Mouse (Mus musculus) forebrain, embryonic 13.5 days (tissue): ENCODE measurements around the gene Card10. TPM values are rescaled to one million over a fixed set of nuclear protein-coding genes. Genes with fewer than 3 reads are reported as not detected.

Source experiments
- ATAC-seq: fragments of 200-750 bp; cut with Nextera tagmentation; 2 replicates; pipeline ENCODE4 v1.8.0; 2017
- H3K27ac ChIP-seq: fragments of 300-500 bp; sonication (generic); 2 replicates; pipeline ENCODE4 v1.5.1; 2015; ENCODE audit warnings: inconsistent platforms, mild to moderate bottlenecking, moderate library complexity
- H3K27me3 ChIP-seq: fragments of 300-500 bp; sonication (generic); 2 replicates; pipeline ENCODE4 v1.6.1; 2015; ENCODE audit warnings: mild to moderate bottlenecking, inconsistent platforms
- H3K36me3 ChIP-seq: fragments of 300-500 bp; sonication (generic); 2 replicates; pipeline ENCODE4 v1.6.1; 2015; ENCODE audit warnings: mild to moderate bottlenecking, inconsistent platforms; ENCODE audit not compliant: poor library complexity, severe bottlenecking
- H3K4me1 ChIP-seq: fragments of 300-500 bp; sonication (generic); 2 replicates; pipeline ENCODE4 v1.6.1; 2015; ENCODE audit warnings: inconsistent platforms
- H3K4me2 ChIP-seq: fragments of 300-500 bp; sonication (generic); 2 replicates; pipeline ENCODE4 v1.6.1; 2015; ENCODE audit warnings: inconsistent platforms, mild to moderate bottlenecking, moderate library complexity
- H3K4me3 ChIP-seq: fragments of 300-500 bp; sonication (generic); 2 replicates; pipeline ENCODE4 v1.5.1; 2015; ENCODE audit warnings: mild to moderate bottlenecking, inconsistent platforms
- H3K9ac ChIP-seq: fragments of 300-500 bp; sonication (generic); 2 replicates; pipeline ENCODE4 v1.6.1; 2015; ENCODE audit warnings: mild to moderate bottlenecking, inconsistent platforms
- H3K9me3 ChIP-seq: fragments of 300-500 bp; sonication (generic); replicated peaks from 2 replicates; pipeline ENCODE4 v1.6.1; 2016; ENCODE audit warnings: inconsistent platforms
- WGBS: fragments of 180-500 bp; shearing (Covaris S2); methylation state at CpG from one replicate; pipeline ENCODE4 v1.1.7; 2015; 5-methylcytosine and 5-hydroxymethylcytosine counted together
- polyA plus RNA-seq: library from polyadenylated mRNA; unstranded; fragments of >200 nt; fragmentation: Nextera tagmentation; extraction: Ambion mirVana; gene quantifications from 2 replicates; pipeline ENCODE4 v1.2.1, GENCODE M21; 2015

Gene Card10
- polyA plus RNA-seq, 1 experiment from 2014 or later: 0.93 TPM

DNA sequence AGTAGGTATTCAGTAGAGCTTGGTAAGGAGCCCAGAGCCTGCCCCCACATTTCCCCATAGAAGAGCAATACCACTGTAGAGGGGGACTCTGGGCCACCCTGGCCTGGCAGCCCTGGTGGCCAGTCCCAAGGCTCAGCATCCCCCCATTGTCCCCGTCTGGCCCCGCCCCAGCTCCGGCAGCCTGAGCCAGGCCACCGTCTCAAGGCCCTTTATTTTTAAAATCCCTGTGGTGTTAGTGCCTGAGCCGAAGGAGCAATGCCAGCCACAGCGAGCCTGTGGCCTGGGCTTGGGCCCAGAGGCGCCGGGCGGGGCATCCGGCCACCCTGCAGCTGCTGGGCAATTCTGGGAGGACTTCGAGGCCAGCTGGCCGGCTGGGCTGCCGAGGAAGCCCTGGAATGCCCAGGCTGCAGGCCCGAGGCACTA, 29.9 kb upstream of the Card10 start:
- Histone ChIP-seq H3K36me3 (no peaks in the 10 kb centered on the region), H3K9me3 (no peaks in the 10 kb centered on the region), H3K4me1 (peaks cover 28% of the 10 kb centered on the region), H3K4me3 (no peak overlapping the region), H3K27me3 (peaks cover 12% of the 10 kb centered on the region), H3K4me2 (no peak overlapping the region), H3K9ac (peak overlapping the region; percentile 18; the same call in 1 of the 2 replicates), H3K27ac (peak overlapping the region; percentile 60)
- peak; percentile 73 for ATAC-seq
- WGBS: 3% methylated on average over 13 of the region's 14 CpGs

DNA sequence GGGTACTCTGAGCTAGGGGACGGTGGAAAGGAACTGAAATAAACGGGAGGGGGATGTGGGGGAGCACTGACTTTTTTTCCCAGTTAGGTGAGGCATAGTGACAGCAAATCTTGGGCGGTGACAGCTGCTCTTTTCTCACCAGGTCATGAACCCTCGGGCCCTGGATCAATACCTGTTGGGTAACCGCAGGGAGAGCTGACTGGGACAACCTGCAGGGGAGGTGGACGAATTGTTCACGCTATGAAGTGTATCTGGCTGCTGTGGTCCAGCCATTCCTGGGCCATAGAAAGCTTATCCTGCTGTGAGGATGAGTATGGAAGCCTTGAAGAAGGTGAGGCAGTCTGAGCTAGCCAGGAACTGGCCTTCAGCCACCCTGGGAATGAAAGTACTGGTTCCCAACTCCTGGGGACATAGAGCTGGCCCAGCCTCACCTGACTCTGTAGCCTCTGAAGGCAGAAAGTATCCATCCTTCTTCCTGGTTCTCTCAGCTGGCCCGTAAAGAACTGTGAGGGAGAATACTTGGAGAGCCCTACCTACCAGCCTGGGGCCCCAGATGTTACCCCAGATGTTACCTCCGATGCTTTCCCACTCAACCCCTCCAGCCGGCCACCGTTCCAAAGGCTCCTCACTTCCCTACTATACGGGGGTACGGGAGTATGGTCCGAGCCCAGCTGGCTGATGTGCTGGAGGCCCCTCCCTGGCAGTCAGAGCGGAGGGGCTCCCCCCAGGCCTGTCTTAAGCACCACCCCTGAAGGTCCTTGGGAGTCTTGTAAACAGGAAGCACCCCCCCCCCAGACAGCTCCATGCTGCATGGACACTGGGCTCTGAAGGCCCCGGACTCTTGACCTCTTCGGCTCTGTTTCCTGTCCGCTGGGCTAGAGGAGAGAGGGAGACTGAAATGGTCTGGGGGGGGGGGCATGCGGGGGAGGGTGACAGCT, 29.1 kb upstream of the Card10 start:
- 59% methylated on average over 19 of the region's 19 CpGs for WGBS
- no peaks in the 10 kb centered on the region for H3K36me3 ChIP-seq
- peaks cover 28% of the 10 kb centered on the region for H3K4me1 ChIP-seq
- no peak overlapping the region for H3K9ac ChIP-seq
- H3K9me3 ChIP-seq: no peaks in the 10 kb centered on the region
- H3K27ac ChIP-seq: peak overlapping the region; percentile 60; the same call in 1 of the 2 replicates
- H3K4me2 ChIP-seq: no peak overlapping the region
- ATAC-seq: peak; percentile 25; the same call in 1 of the 2 replicates
- peaks cover 19% of the 10 kb centered on the region for H3K27me3 ChIP-seq
- no peak overlapping the region for H3K4me3 ChIP-seq

DNA sequence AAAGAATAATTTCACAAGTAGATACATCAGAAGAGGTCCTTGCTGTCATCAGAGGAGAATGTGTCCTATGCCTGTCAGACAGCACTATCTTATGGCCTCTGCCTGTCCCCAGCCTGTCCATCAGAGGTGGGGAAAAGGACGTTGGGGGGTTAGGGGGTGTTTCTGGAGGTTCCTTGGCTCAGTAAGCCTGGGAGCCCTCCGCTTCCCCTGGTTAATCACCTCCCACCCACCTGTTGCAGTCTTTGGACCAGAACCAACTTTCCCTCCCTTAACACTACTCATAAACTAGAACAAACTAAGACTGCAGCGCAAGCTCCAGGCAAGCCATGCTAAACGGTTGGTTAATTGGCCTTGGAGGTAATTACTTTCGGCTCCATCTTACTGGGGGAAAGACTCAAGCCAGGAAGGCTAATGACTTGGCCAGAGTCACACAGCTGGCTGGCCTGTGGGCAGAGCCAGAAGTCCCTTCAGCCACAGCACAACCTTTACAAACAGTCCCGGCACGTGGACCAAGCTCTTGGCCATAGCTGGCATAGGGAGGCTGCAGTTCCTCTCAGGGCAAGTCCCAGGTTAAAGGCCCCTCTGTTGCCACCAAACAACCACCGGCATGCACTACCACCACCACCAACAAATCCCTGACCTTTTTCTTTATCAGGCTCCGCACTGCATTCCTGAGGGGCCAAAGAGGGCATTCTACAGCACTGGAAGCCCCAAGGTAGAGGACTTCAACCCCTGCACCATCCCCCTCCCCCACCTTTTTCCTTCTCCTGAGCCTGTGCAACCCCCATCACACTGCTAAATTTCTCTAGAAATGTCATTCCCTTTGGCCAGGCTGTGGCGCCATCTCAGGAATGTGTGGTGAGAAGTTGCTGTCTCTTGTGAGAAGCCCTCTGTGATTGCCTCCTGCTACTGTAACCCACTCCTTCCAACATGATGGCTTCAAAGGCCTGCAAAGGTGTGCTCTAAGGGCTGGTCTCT, 28.2 kb upstream of the Card10 start:
- no peak overlapping the region for H3K4me2 ChIP-seq
- WGBS: 61% methylated on average over 10 of the region's 10 CpGs
- H3K4me1 ChIP-seq: peaks cover 28% of the 10 kb centered on the region
- H3K27ac ChIP-seq: no peak overlapping the region
- H3K9ac ChIP-seq: no peak overlapping the region
- H3K4me3 ChIP-seq: no peak overlapping the region
- no peaks in the 10 kb centered on the region for H3K9me3 ChIP-seq
- no peak for ATAC-seq
- peaks cover 21% of the 10 kb centered on the region for H3K27me3 ChIP-seq
- no peaks in the 10 kb centered on the region for H3K36me3 ChIP-seq

DNA sequence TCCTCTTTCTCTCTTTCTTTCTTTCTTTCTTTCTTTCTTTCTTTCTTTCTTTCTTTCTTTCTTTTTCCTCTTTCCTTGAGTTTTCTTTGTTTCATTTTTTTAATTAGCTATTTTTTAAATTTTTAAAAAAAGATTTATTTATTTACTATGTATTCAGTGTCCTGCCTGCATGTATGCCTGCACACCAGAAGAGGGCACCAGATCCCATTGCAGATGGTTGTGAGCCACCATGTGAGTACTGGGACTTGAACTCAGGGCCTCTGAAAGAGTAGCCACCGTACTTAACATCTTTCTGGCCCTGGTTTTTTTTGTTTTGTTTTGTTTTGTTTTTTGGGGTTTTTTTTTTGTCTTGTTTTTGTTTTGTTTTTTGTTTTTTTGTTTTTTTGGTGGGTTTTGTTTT, 26.8 kb upstream of the Card10 start:
- no peak for ATAC-seq
- H3K36me3 ChIP-seq: no peaks in the 10 kb centered on the region
- no peak overlapping the region for H3K27ac ChIP-seq
- H3K4me1 ChIP-seq: peaks cover 22% of the 10 kb centered on the region
- H3K4me3 ChIP-seq: no peak overlapping the region
- no peak overlapping the region for H3K9ac ChIP-seq
- 84% methylated on average over 1 of the region's 1 CpGs for WGBS
- no peak overlapping the region for H3K4me2 ChIP-seq
- H3K27me3 ChIP-seq: peaks cover 29% of the 10 kb centered on the region
- H3K9me3 ChIP-seq: no peaks in the 10 kb centered on the region

DNA sequence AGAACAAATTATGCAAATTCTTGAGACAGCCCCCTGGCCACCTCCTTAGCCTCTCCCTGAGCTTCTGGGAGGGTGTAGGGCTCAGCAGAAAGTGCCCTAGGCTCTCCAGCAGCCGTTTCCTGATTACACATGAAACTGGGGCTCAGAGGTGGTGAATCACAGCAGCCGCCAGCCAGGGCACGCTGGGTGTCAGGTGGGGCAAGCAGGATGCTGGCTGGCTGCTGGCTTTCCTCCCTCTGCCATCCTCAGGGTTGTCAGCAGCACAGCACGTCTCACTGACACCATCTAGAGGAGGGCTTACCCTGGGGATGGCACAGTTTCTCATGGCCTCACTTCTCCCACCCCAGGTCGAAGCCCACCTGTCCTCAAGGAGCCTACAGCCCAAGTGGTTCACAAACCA, 25.5 kb upstream of the Card10 start:
- H3K27me3 ChIP-seq: peaks cover 29% of the 10 kb centered on the region
- peaks cover 22% of the 10 kb centered on the region for H3K4me1 ChIP-seq
- WGBS: 22% methylated on average over 5 of the region's 5 CpGs
- H3K27ac ChIP-seq: no peak overlapping the region
- H3K9ac ChIP-seq: no peak overlapping the region
- H3K4me3 ChIP-seq: no peak overlapping the region
- H3K9me3 ChIP-seq: no peaks in the 10 kb centered on the region
- no peak overlapping the region for H3K4me2 ChIP-seq
- no peaks in the 10 kb centered on the region for H3K36me3 ChIP-seq
- ATAC-seq: no peak

DNA sequence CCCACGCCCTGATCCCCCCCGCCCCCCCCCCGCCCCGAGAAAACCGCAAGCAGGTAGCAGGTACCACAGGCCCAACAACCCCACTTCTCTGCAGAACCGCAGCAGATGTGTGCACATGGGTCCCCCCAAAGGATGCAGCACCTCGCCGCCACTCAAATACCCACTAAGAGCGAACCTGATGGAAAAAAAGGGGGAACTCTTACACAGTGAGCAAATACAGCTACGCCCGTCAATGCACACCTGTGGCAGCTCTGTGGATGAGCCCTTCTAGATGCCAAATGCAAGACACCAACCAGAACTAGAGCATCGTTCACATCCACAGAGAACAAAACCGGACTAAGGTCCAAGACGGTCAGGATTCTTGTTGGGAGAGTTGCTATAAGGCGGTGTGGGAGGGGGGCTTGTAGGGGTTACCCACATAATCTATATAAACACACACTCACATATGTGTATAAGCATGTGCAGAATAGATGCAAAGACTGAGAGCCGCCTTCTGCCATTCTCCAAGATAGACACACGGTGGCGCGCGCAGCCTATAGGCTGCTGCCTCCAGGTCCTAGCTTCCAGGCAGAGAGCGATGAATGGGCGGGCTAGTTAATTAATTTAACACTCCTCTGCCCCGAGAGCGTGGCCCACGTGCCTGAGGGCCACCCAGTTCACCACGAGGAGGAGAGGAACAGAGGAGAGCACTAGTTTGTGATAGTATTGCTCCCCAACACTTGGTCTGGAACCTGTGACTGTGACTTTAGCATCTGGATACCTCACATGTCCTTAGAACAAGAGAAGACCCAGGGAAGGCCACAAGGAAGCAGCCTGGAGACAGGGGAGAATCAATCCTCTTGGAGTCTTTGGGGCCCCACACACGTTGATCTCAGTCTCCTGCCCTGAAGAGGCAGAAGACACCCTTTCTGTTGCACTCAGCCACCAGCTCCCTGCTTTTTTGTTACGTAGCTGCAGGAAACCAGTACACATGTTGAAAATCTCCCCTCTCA, 23.7 kb upstream of the Card10 start:
- no peak overlapping the region for H3K4me2 ChIP-seq
- peak; percentile 81 for ATAC-seq
- peaks cover 29% of the 10 kb centered on the region for H3K27me3 ChIP-seq
- peaks cover 10% of the 10 kb centered on the region for H3K4me1 ChIP-seq
- no peak overlapping the region for H3K9ac ChIP-seq
- no peak overlapping the region for H3K4me3 ChIP-seq
- H3K27ac ChIP-seq: no peak overlapping the region
- WGBS: 20% methylated on average over 28 of the region's 28 CpGs
- H3K9me3 ChIP-seq: no peaks in the 10 kb centered on the region
- no peaks in the 10 kb centered on the region for H3K36me3 ChIP-seq

DNA sequence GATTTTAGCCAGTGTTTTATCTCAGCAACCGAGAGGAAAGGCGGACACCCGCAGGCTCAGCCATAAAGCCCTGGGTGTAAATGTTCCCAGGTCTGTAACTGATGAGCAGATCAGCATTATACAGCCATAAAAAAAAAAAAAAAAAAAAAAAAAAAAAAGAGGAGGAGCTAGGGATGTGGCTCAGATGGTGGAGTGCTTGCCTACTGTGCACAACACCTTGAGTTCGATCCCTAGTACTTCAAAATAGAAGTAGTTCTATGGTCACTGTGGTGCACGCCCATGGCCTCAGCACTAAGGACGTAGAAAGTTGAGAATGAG, 13.2 kb upstream of the Card10 start:
- no peak for ATAC-seq
- Histone ChIP-seq H3K27me3 (peaks cover 7% of the 10 kb centered on the region; the same call in 1 of the 2 replicates), H3K36me3 (no peaks in the 10 kb centered on the region), H3K4me2 (no peak overlapping the region), H3K9ac (no peak overlapping the region), H3K27ac (no peak overlapping the region), H3K4me3 (no peak overlapping the region), H3K4me1 (no peaks in the 10 kb centered on the region), H3K9me3 (no peaks in the 10 kb centered on the region)
- 81% methylated on average over 6 of the region's 6 CpGs for WGBS

DNA sequence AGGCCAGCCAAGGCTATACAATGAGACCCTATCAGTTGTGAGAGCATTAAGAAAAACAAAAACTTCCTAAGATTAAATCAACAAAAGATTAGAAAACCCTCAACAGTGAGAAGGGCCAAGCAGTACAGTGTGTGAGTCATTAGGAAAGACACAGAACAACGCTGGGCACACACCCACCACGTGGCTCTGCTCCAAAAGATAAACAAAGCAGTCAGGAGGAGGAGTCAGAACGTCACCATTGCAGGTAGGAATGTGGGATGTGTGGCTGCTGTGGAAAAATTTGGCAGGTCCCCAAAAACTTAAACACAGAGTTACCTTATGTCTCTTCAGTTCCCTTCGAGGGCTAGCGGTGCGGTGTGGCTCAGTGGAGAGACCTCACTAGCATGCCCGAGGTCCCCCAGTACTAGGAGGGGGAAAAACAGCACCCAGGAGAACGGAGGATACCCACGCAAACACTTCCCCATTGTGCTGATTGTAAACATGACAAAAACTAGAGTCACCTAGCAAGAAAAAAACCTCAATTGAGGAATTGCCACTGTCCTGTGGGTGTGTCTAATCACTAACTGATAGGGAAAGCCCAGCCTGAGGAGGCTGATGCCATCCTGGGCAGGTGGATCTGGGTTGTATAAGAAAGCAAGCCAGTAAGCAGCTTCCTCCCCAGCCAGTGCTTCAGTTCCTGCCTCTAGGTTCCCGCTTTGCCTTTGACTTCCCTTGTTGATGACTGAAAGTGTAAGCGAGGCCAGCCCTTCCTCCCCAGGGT, 12.7 kb upstream of the Card10 start:
- no peaks in the 10 kb centered on the region for H3K4me1 ChIP-seq
- H3K36me3 ChIP-seq: no peaks in the 10 kb centered on the region
- no peak overlapping the region for H3K27ac ChIP-seq
- H3K4me2 ChIP-seq: no peak overlapping the region
- WGBS: 58% methylated on average over 11 of the region's 11 CpGs
- peaks cover 4% of the 10 kb centered on the region; the same call in 1 of the 2 replicates for H3K27me3 ChIP-seq
- no peak overlapping the region for H3K4me3 ChIP-seq
- no peaks in the 10 kb centered on the region for H3K9me3 ChIP-seq
- no peak for ATAC-seq
- no peak overlapping the region for H3K9ac ChIP-seq

DNA sequence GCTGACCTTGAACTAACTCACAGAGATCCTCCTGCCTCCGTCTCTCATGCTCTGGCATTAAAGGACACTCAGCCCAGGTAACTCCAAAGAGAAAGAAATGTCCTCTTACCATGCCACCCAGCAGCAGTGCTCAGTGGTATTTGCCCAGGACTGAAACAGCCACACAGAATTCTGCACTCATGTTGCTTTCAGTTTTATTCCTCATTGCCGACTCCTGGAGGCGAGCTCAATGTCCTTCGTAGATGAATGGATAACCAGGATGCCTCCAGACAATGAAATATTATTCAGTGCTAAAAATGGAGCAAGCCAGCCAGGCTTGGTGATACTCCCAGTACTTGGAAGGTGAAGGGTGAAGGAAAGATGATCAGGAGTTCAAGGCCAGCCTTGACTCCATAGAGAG, 10.8 kb upstream of the Card10 start:
- Histone ChIP-seq H3K4me1 (no peaks in the 10 kb centered on the region; the same call in 1 of the 2 replicates), H3K9ac (no peak overlapping the region), H3K9me3 (no peaks in the 10 kb centered on the region), H3K27me3 (no peaks in the 10 kb centered on the region), H3K4me3 (no peak overlapping the region), H3K27ac (no peak overlapping the region), H3K4me2 (no peak overlapping the region), H3K36me3 (no peaks in the 10 kb centered on the region)
- no peak for ATAC-seq
- 87% methylated on average over 4 of the region's 4 CpGs for WGBS

DNA sequence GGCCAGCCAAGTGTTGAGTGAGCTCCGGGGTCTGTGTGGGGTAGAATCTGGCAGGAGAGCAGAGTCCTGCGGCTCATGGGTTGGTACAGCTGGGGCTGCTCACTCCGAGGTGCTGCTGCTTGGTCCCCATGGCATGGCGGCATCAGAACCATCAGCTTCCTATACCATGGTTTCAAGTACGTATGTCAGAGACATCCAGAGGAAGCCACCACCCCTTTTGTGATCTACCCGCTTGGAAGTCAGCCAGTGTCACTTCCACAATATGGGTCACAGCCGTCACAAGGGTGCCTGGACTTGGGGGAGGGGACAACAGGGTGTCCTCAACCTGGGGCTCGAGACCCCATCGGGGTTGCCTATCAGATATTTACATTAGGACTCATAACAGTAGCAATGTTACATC, 7.3 kb upstream of the Card10 start:
- H3K4me2 ChIP-seq: no peak overlapping the region
- H3K4me1 ChIP-seq: no peaks in the 10 kb centered on the region; the same call in 1 of the 2 replicates
- H3K9me3 ChIP-seq: no peaks in the 10 kb centered on the region
- H3K9ac ChIP-seq: no peak overlapping the region
- no peaks in the 10 kb centered on the region for H3K36me3 ChIP-seq
- H3K27ac ChIP-seq: no peak overlapping the region
- WGBS: 81% methylated on average over 9 of the region's 9 CpGs
- ATAC-seq: no peak
- no peak overlapping the region for H3K4me3 ChIP-seq
- peaks cover 11% of the 10 kb centered on the region for H3K27me3 ChIP-seq

DNA sequence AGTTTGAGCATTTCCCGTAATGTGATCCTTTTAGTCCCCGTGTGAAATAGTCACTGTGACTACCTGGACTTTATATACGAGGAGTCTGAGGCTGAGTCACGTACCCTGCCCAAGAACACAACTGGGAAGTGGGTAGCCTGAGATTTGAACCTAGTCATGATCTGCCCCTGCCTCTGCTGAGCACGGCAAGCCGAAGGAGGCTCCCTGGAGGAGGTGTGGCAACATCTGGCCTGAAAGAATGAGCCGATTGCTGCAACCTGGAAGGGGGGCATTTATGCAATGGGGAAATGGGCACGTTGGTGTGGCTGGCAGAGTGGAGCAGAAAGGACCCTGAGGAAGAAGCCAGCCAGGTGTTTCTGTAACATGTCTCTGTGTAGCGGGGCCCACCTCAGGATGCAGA, 6.9 kb upstream of the Card10 start:
- no peak for ATAC-seq
- peaks cover 15% of the 10 kb centered on the region for H3K27me3 ChIP-seq
- no peak overlapping the region for H3K4me3 ChIP-seq

More for the DNA sequence above, 6.9 kb upstream of the Card10 start:
- H3K4me2 ChIP-seq: no peak overlapping the region
- no peaks in the 10 kb centered on the region; the same call in 1 of the 2 replicates for H3K4me1 ChIP-seq
- H3K36me3 ChIP-seq: no peaks in the 10 kb centered on the region
- H3K9me3 ChIP-seq: no peaks in the 10 kb centered on the region
- H3K9ac ChIP-seq: no peak overlapping the region
- WGBS: 73% methylated on average over 9 of the region's 9 CpGs
- H3K27ac ChIP-seq: no peak overlapping the region
